Mouse (Mus musculus): ENCODE measurements around the gene Comtd1.

Gene Comtd1

GRCm38 (mm10) chr14:21841819-21842592, 6.8 kb downstream of the Comtd1 start:
- in situ Hi-C loops (cut with MboI; ENCODE audit: low sequenced_read_pairs): no loop called here

GRCm38 (mm10) chr14:21838336-21839017, 10.3 kb downstream of the Comtd1 start:
- in situ Hi-C loops (cut with MboI; ENCODE audit: low sequenced_read_pairs): no loop called here

- in situ Hi-C loops (cut with MboI; ENCODE audit: low sequenced_read_pairs): no loop called here
Observed at GRCm38 (mm10) chr14:21831830-21832403, 16.9 kb downstream of the Comtd1 start.

- in situ Hi-C loops (cut with MboI; ENCODE audit: low sequenced_read_pairs): no loop called here
Observed at GRCm38 (mm10) chr14:21830876-21831767, 17.7 kb downstream of the Comtd1 start.

GRCm38 (mm10) chr14:21825786-21826491, 22.8 kb downstream of the Comtd1 start:
- in situ Hi-C loops (cut with MboI; ENCODE audit: low sequenced_read_pairs): no loop called here

- in situ Hi-C loops (cut with MboI; ENCODE audit: low sequenced_read_pairs): no loop called here
Observed at GRCm38 (mm10) chr14:21824938-21825337, 23.8 kb downstream of the Comtd1 start, which contains the start of gene Vdac2. Vdac2 (plus strand) TSS chr14:21825238.

GRCm38 (mm10) chr14:21823897-21824296, 24.9 kb downstream of the Comtd1 start:
- in situ Hi-C loops (cut with MboI; ENCODE audit: low sequenced_read_pairs): no loop called here

GRCm38 (mm10) chr14:21822795-21823374, 25.9 kb downstream of the Comtd1 start:
- in situ Hi-C loops (cut with MboI; ENCODE audit: low sequenced_read_pairs): no loop called here

GRCm38 (mm10) chr14:21822307-21822706, 26.5 kb downstream of the Comtd1 start:
- in situ Hi-C loops (cut with MboI; ENCODE audit: low sequenced_read_pairs): no loop called here

- in situ Hi-C loops (cut with MboI; ENCODE audit: low sequenced_read_pairs): no loop called here
Observed at GRCm38 (mm10) chr14:21820880-21821505, 27.8 kb downstream of the Comtd1 start.

GRCm38 (mm10) chr14:21817453-21817852, 31.3 kb downstream of the Comtd1 start:
- in situ Hi-C loops (cut with MboI; ENCODE audit: low sequenced_read_pairs): no loop called here

GRCm38 (mm10) chr14:21816255-21816654, 32.5 kb downstream of the Comtd1 start:
- in situ Hi-C loops (cut with MboI; ENCODE audit: low sequenced_read_pairs): no loop called here

GRCm38 (mm10) chr14:21814606-21815005, 34.2 kb downstream of the Comtd1 start:
- in situ Hi-C loops (cut with MboI; ENCODE audit: low sequenced_read_pairs): no loop called here

- in situ Hi-C loops (cut with MboI; ENCODE audit: low sequenced_read_pairs): no loop called here
Observed at GRCm38 (mm10) chr14:21813847-21814246, 34.9 kb downstream of the Comtd1 start.

GRCm38 (mm10) chr14:21813216-21813615, 35.6 kb downstream of the Comtd1 start:
- in situ Hi-C loops (cut with MboI; ENCODE audit: low sequenced_read_pairs): no loop called here

GRCm38 (mm10) chr14:21812590-21813162, 36.1 kb downstream of the Comtd1 start:
- in situ Hi-C loops (cut with MboI; ENCODE audit: low sequenced_read_pairs): no loop called here

- in situ Hi-C loops (cut with MboI; ENCODE audit: low sequenced_read_pairs): no loop called here
Observed at GRCm38 (mm10) chr14:21811744-21812393, 36.9 kb downstream of the Comtd1 start.

GRCm38 (mm10) chr14:21811301-21811700, 37.5 kb downstream of the Comtd1 start:
- in situ Hi-C loops (cut with MboI; ENCODE audit: low sequenced_read_pairs): no loop called here

GRCm38 (mm10) chr14:21809418-21809817, 39.4 kb downstream of the Comtd1 start:
- in situ Hi-C loops (cut with MboI; ENCODE audit: low sequenced_read_pairs): no loop called here
